Mouse (Mus musculus): ENCODE results near the gene Fam126b. TPM values are rescaled to one million over a fixed set of nuclear protein-coding genes. Genes with fewer than 3 reads are reported as not detected.

The Fam126b gene
- polyA plus RNA-seq, 1 experiment from 2014 or later: 3.9 TPM

DNA sequence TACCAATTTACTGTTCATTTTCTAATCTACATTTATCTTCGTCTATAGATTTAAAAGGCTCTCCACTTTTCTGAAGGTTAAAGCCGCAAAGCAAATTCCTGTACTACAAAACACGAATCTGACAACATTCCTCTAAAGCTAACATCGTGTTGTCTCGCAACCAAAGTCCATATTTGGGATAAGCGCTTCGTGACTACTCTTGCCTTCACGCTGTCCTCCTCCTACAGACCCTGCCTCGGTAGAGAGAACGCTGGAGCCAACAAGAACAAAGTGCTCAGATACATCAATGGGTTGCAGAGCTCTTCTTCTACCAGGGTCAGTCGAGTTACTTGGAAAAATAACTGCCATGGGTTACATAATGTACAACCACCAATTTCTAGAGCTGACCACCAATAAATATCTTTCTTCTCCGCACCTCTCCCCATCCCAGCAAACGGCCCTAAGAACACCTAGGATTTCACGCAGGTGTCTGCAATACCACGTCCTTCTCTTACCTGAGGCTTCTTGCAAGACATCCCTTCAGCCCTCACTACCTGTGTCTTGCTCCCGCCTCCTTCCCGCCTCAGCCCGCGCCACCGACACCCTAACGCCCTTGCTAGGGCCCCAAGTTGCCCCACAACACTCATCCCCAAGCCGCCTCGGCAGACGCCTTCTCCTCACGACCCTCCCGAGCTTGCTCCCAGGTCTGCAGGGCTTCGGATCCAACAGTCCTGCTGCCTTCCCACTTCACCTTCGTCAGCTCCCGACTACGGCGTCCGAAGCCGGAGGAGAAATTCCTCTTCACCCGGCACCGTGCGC, 551 bp downstream of the Fam126b start:
- peak overlapping the region; percentile 98 for H3K4me3 ChIP-seq (ENCODE audit: low read length)
- ATAC-seq (replicated peaks; ENCODE audit: extremely low read depth, insufficient read depth, low FRiP score): peak; percentile 24; the same call in 1 of the 2 replicates
- 0 out of 2 replicates have a peak overlapping the region, but pooled peaks have one; percentile 55 for H3K27ac ChIP-seq (ENCODE audit: low read length)
- H3K27me3 ChIP-seq (ENCODE audit: control insufficient read depth, insufficient read depth, low read length): no peaks in the 10 kb centered on the region
- WGBS: 3% methylated on average over 35 of the region's 36 CpGs
- H3K36me3 ChIP-seq (ENCODE audit: control insufficient read depth, insufficient read depth): no peaks in the 10 kb centered on the region
- H3K4me2 ChIP-seq (ENCODE audit: low read depth, low read length): peak overlapping the region; percentile 69
- no peaks in the 10 kb centered on the region for H3K9me3 ChIP-seq (replicated peaks; ENCODE audit: control insufficient read depth, low read length)
- H3K9ac ChIP-seq (ENCODE audit: low read length): peak overlapping the region; percentile 90
- peaks cover 10% of the 10 kb centered on the region for H3K4me1 ChIP-seq (ENCODE audit: control insufficient read depth, insufficient read depth, low read length)

DNA sequence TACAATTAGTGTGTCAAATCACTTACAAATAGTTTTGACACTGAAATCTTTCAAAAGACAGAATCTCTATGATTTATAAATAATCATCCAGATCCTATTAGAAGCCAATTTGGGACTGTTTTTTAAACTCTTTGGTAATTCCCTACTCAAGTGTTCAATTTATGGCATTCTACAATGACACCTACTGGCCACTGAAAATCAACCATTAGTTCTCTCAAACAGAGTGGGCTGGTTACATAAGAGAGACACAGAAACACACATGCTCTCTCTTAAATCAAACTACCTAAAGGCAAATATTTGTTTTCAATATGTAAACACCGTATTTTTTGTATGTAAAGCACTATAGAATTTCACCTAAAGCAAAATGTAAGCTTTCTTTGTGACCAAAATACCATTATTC, 1.9 kb downstream of the Fam126b start:
- ATAC-seq (replicated peaks; ENCODE audit: extremely low read depth, insufficient read depth, low FRiP score): no peak
- no peaks in the 10 kb centered on the region for H3K9me3 ChIP-seq (replicated peaks; ENCODE audit: control insufficient read depth, low read length)
- H3K9ac ChIP-seq (ENCODE audit: low read length): no peak overlapping the region
- H3K4me1 ChIP-seq (ENCODE audit: control insufficient read depth, insufficient read depth, low read length): peaks cover 10% of the 10 kb centered on the region
- no peak overlapping the region for H3K4me2 ChIP-seq (ENCODE audit: low read depth, low read length)
- 67% methylated on average over 1 of the region's 1 CpGs for WGBS
- H3K27ac ChIP-seq (ENCODE audit: low read length): no peak overlapping the region
- no peaks in the 10 kb centered on the region for H3K36me3 ChIP-seq (ENCODE audit: control insufficient read depth, insufficient read depth)
- H3K4me3 ChIP-seq (ENCODE audit: low read length): no peak overlapping the region
- no peaks in the 10 kb centered on the region for H3K27me3 ChIP-seq (ENCODE audit: control insufficient read depth, insufficient read depth, low read length)

DNA sequence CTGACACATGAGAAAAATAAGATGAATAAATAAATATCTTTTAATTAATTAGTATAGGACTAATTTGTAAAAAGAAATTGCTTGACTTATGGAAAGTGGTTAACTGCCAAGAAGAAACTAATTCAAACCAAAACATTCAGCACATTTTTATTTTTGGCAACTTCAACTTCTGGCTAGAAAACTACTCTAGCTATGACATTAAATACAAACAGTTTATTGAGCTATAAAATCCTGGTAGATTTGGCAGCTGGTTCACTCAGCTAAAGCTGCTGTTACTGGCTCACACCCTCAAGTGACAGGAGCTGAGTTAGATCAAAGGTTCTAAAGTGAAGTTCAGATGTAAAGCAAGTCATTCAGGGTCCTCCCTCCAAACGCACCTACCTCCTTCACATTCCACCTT, 3.5 kb downstream of the Fam126b start:
- H3K27me3 ChIP-seq (ENCODE audit: control insufficient read depth, insufficient read depth, low read length): no peaks in the 10 kb centered on the region
- no peaks in the 10 kb centered on the region for H3K9me3 ChIP-seq (replicated peaks; ENCODE audit: control insufficient read depth, low read length)
- no peak overlapping the region for H3K4me3 ChIP-seq (ENCODE audit: low read length)
- H3K36me3 ChIP-seq (ENCODE audit: control insufficient read depth, insufficient read depth): no peaks in the 10 kb centered on the region
- H3K4me1 ChIP-seq (ENCODE audit: control insufficient read depth, insufficient read depth, low read length): peaks cover 10% of the 10 kb centered on the region
- ATAC-seq (replicated peaks; ENCODE audit: extremely low read depth, insufficient read depth, low FRiP score): no peak
- H3K9ac ChIP-seq (ENCODE audit: low read length): no peak overlapping the region
- H3K4me2 ChIP-seq (ENCODE audit: low read depth, low read length): no peak overlapping the region
- 62% methylated on average over 1 of the region's 1 CpGs for WGBS
- no peak overlapping the region for H3K27ac ChIP-seq (ENCODE audit: low read length)

DNA sequence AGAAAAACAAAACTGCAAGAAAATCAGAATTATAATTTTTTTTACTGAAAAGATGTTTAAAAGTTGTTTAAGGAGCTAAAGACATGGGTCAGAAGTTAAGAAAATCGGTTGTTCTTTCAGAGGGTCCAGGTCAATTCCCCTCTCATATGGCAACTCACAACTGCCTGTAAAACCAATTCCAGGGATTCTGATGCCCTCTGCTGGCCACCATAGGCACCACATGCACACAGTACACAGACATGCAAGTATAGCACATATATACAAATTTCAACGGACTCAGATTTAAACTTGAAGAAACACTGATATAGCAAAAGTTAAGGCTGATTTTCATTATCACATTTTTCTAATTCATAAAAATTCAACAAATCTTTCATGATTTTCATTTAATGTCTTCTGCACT, 6.9 kb downstream of the Fam126b start:
- Histone ChIP-seq H3K36me3 (ENCODE audit: control insufficient read depth, insufficient read depth) (no peaks in the 10 kb centered on the region), H3K9ac (ENCODE audit: low read length) (no peak overlapping the region), H3K4me2 (ENCODE audit: low read depth, low read length) (no peak overlapping the region), H3K4me1 (ENCODE audit: control insufficient read depth, insufficient read depth, low read length) (no peaks in the 10 kb centered on the region), H3K9me3 (replicated peaks; ENCODE audit: control insufficient read depth, low read length) (no peaks in the 10 kb centered on the region), H3K4me3 (ENCODE audit: low read length) (no peak overlapping the region), H3K27me3 (ENCODE audit: control insufficient read depth, insufficient read depth, low read length) (no peaks in the 10 kb centered on the region), H3K27ac (ENCODE audit: low read length) (no peak overlapping the region)
- ATAC-seq (replicated peaks; ENCODE audit: extremely low read depth, insufficient read depth, low FRiP score): no peak
- 90% methylated on average over 2 of the region's 2 CpGs for WGBS

DNA sequence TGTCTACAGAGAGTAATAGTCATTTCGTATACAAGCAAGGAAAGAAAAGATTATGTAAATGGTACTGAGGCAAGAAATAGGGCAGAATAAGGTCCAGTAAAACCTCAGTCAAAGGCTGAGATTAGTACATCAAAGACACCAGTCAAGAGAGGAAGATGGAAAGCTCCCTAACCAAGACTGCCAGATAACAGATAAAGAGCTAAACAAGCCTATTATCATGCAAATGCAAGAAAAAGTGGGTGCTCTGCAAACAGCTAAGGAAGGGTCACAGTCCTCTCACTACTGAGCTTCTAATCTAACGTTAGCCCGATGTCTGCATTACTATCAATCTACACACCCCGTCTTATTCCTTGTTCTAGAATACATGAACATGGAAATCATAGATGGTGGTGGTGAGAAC, 15.7 kb downstream of the Fam126b start:
- no peak overlapping the region for H3K27ac ChIP-seq (ENCODE audit: low read length)
- no peaks in the 10 kb centered on the region for H3K4me1 ChIP-seq (ENCODE audit: control insufficient read depth, insufficient read depth, low read length)
- no peaks in the 10 kb centered on the region for H3K27me3 ChIP-seq (ENCODE audit: control insufficient read depth, insufficient read depth, low read length)
- 47% methylated on average over 4 of the region's 4 CpGs for WGBS
- H3K9ac ChIP-seq (ENCODE audit: low read length): no peak overlapping the region
- ATAC-seq (replicated peaks; ENCODE audit: extremely low read depth, insufficient read depth, low FRiP score): no peak
- no peaks in the 10 kb centered on the region for H3K9me3 ChIP-seq (replicated peaks; ENCODE audit: control insufficient read depth, low read length)
- H3K36me3 ChIP-seq (ENCODE audit: control insufficient read depth, insufficient read depth): no peaks in the 10 kb centered on the region
- H3K4me2 ChIP-seq (ENCODE audit: low read depth, low read length): no peak overlapping the region
- H3K4me3 ChIP-seq (ENCODE audit: low read length): no peak overlapping the region

DNA sequence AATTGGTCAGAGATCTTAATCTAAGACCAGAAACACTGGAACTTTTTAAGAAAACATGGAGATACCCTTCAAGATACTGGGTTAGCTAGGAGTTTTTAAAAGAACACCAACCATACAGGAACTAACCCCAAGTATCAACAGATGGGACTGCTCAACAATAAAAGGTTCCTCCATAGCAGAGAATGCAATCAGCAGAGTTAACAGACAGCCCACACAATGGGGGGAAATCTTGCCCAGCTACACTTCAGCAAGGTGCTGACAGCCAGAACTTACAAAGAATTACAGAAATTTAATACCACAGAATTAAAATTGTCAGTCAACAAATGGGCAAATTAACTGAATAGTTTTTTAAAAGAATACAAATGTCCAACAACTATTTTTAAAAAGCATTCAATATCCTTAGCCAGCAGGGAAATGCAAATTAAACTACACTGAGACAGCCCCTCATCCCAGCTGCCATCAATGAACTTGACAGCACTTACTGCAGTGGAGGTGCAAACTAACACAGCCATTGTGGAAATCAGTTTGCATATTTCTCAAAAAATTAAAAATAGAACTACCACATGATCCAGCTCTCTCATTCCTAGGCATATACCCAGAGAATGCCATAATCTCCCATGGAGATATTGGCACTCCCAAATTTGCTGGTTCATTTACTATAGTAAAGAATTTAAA, 17.5 kb downstream of the Fam126b start:
- H3K27ac ChIP-seq (ENCODE audit: low read length): no peak overlapping the region
- no peaks in the 10 kb centered on the region for H3K4me1 ChIP-seq (ENCODE audit: control insufficient read depth, insufficient read depth, low read length)
- no peak for ATAC-seq (replicated peaks; ENCODE audit: extremely low read depth, insufficient read depth, low FRiP score)
- no peak overlapping the region for H3K4me2 ChIP-seq (ENCODE audit: low read depth, low read length)
- no peak overlapping the region for H3K4me3 ChIP-seq (ENCODE audit: low read length)
- no peaks in the 10 kb centered on the region for H3K9me3 ChIP-seq (replicated peaks; ENCODE audit: control insufficient read depth, low read length)
- no peak overlapping the region for H3K9ac ChIP-seq (ENCODE audit: low read length)
- H3K27me3 ChIP-seq (ENCODE audit: control insufficient read depth, insufficient read depth, low read length): no peaks in the 10 kb centered on the region
- H3K36me3 ChIP-seq (ENCODE audit: control insufficient read depth, insufficient read depth): no peaks in the 10 kb centered on the region

DNA sequence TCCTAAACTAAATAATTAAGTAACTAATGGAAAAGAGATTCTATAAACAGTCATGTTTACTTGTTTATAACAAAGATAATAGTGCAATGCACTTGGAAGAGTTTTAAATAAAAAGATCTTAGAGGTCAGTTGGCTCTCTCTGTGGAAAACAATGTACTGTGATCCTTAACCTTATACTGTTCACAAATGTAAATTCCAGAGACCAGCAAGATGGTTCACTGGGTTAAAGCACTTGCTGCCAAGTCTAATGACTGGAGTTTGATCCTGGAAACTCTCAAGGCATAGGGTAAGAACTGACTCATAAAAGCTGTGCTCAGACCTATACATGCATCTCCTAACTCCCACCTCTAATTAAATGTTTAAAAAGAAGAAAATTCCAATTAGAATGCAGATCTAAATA, 19.5 kb downstream of the Fam126b start:
- no peaks in the 10 kb centered on the region for H3K4me1 ChIP-seq (ENCODE audit: control insufficient read depth, insufficient read depth, low read length)
- no peak for ATAC-seq (replicated peaks; ENCODE audit: extremely low read depth, insufficient read depth, low FRiP score)
- no peak overlapping the region for H3K4me3 ChIP-seq (ENCODE audit: low read length)
- H3K4me2 ChIP-seq (ENCODE audit: low read depth, low read length): no peak overlapping the region
- no peaks in the 10 kb centered on the region for H3K36me3 ChIP-seq (ENCODE audit: control insufficient read depth, insufficient read depth)
- no peaks in the 10 kb centered on the region for H3K9me3 ChIP-seq (replicated peaks; ENCODE audit: control insufficient read depth, low read length)
- no peak overlapping the region for H3K27ac ChIP-seq (ENCODE audit: low read length)
- H3K27me3 ChIP-seq (ENCODE audit: control insufficient read depth, insufficient read depth, low read length): no peaks in the 10 kb centered on the region
- no peak overlapping the region for H3K9ac ChIP-seq (ENCODE audit: low read length)

DNA sequence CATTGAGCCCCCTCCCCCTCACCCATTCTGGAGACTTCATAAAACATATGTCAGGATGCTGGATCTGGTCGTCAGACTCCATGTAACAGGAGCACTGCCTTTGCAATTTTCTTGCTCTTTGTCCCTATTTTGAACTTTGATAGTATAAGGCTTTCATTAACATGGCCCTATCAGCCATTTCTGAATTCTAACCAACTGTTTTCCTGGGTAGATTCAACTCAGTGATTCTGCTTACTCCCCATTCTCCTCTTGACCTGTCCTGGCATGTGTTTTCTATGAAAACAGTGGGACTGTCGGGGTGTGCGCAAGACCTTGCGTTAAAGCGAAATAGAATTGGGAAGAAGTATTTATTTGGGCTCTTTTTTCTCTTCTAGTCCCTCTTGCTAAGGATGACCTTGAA, 21.1 kb downstream of the Fam126b start:
- H3K9me3 ChIP-seq (replicated peaks; ENCODE audit: control insufficient read depth, low read length): no peaks in the 10 kb centered on the region
- H3K36me3 ChIP-seq (ENCODE audit: control insufficient read depth, insufficient read depth): 0 out of 2 replicates have a peak, but pooled peaks cover 2% of the 10 kb centered on the region
- H3K4me3 ChIP-seq (ENCODE audit: low read length): no peak overlapping the region
- WGBS: 92% methylated on average over 5 of the region's 5 CpGs
- no peaks in the 10 kb centered on the region for H3K27me3 ChIP-seq (ENCODE audit: control insufficient read depth, insufficient read depth, low read length)
- H3K4me1 ChIP-seq (ENCODE audit: control insufficient read depth, insufficient read depth, low read length): no peaks in the 10 kb centered on the region
- no peak overlapping the region for H3K4me2 ChIP-seq (ENCODE audit: low read depth, low read length)
- no peak overlapping the region for H3K9ac ChIP-seq (ENCODE audit: low read length)
- ATAC-seq (replicated peaks; ENCODE audit: extremely low read depth, insufficient read depth, low FRiP score): no peak
- H3K27ac ChIP-seq (ENCODE audit: low read length): no peak overlapping the region

DNA sequence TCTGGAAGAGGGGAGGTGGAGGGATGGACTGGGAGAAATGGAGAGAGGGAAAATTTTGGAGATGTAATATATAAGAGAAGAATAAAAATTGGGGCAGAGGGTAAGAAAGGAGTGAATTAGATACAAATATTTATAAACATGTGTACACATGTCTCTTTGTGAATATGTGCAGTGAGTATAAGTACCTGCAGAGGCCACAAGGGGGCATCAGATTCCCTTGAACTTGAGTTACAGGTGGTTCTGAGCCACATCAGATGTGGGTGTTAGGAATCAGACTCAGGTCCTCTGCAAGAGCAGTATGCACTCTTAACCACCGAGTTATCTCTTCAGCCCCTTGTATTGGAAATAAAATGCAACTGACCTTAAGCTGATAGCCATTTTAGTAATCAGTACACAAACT, 23.7 kb downstream of the Fam126b start:
- no peak overlapping the region for H3K27ac ChIP-seq (ENCODE audit: low read length)
- H3K9ac ChIP-seq (ENCODE audit: low read length): no peak overlapping the region
- H3K36me3 ChIP-seq (ENCODE audit: control insufficient read depth, insufficient read depth): 0 out of 2 replicates have a peak, but pooled peaks cover 3% of the 10 kb centered on the region
- no peaks in the 10 kb centered on the region for H3K27me3 ChIP-seq (ENCODE audit: control insufficient read depth, insufficient read depth, low read length)
- 86% methylated on average over 1 of the region's 1 CpGs for WGBS
- no peaks in the 10 kb centered on the region for H3K9me3 ChIP-seq (replicated peaks; ENCODE audit: control insufficient read depth, low read length)
- no peaks in the 10 kb centered on the region for H3K4me1 ChIP-seq (ENCODE audit: control insufficient read depth, insufficient read depth, low read length)
- no peak for ATAC-seq (replicated peaks; ENCODE audit: extremely low read depth, insufficient read depth, low FRiP score)
- no peak overlapping the region for H3K4me3 ChIP-seq (ENCODE audit: low read length)
- H3K4me2 ChIP-seq (ENCODE audit: low read depth, low read length): no peak overlapping the region

All from heart, embryonic 16.5 days (tissue).